ENCODE assay signal across 7 mouse cellular contexts in genomic region chr9:106884306-106884705, GRCm38 (mm10). TPM values are rescaled to one million over a fixed set of nuclear protein-coding genes. Genes with fewer than 3 reads are reported as not detected.
DNase-seq lines count a peak whose midpoint lies in the region; ATAC-seq and TF ChIP-seq lines count a peak whose summit lies in the region.

No protein-coding gene starts in this region.

- H3K4me1 ChIP-seq in lung, embryonic 15.5 days: peaks cover 49% of the 10 kb centered on the region
- H3K4me1 ChIP-seq in cortical plate, adult 2 months (ENCODE audit: control insufficient read depth, insufficient read depth, low read length): peaks cover 3% of the 10 kb centered on the region
- peaks cover 34% of the 10 kb centered on the region for H3K4me1 ChIP-seq in liver, postnatal 0 days (ENCODE audit: insufficient read depth)

- no peak for ATAC-seq in lung, embryonic 15.5 days (ENCODE audit: borderline replicate concordance, extremely low read depth, low FRiP score, low TSS enrichment)
- no peak for ATAC-seq in liver, postnatal 0 days
- no peak for ATAC-seq in granulocyte monocyte progenitor cell, adult 5-6 weeks (replicated peaks; ENCODE audit: poor library complexity, severe bottlenecking)

- H3K4me3 ChIP-seq in lung, embryonic 15.5 days: peak overlapping the region; percentile 77
- peak overlapping the region; percentile 48; the same call in 1 of the 2 replicates for H3K4me3 ChIP-seq in cortical plate, adult 2 months (ENCODE audit: insufficient read depth, low read length)
- H3K4me3 ChIP-seq in liver, postnatal 0 days (ENCODE audit: low read depth, low read length): no peak overlapping the region

- TF ChIP-seq POLR2A in cortical plate, adult 2 months (IDR thresholded peaks at IDR 0.05; ENCODE audit: extremely low read depth, insufficient read depth, low read length): no peak

- H3K36me3 ChIP-seq in lung, embryonic 15.5 days: peaks cover 48% of the 10 kb centered on the region
- H3K36me3 ChIP-seq in liver, postnatal 0 days (replicated peaks; ENCODE audit: insufficient read depth, low read length): peaks cover 37% of the 10 kb centered on the region

- peak overlapping the region; percentile 87; the same call in 1 of the 2 replicates for H3K9ac ChIP-seq in lung, embryonic 15.5 days
- peak overlapping the region; percentile 38; the same call in 1 of the 2 replicates for H3K9ac ChIP-seq in liver, postnatal 0 days (replicated peaks)

- no peak for DNase-seq in lung, postnatal 14 days
- peak; percentile 33 for DNase-seq in forelimb bud, embryonic 11.5 days (ENCODE audit: low read depth, low spot score)
- DNase-seq in liver, postnatal 0 days: peak; percentile 36
- no peak for DNase-seq in T-cell, adult 2 months (ENCODE audit: low spot score)

- no peak overlapping the region for H3K27ac ChIP-seq in lung, embryonic 15.5 days
- H3K27ac ChIP-seq in cortical plate, adult 2 months (ENCODE audit: insufficient read depth, low read length): no peak overlapping the region
- no peak overlapping the region for H3K27ac ChIP-seq in liver, postnatal 0 days (ENCODE audit: low read depth)

- H3K4me2 ChIP-seq in lung, embryonic 15.5 days: peak overlapping the region; percentile 95
- peak overlapping the region; percentile 98 for H3K4me2 ChIP-seq in liver, postnatal 0 days (ENCODE audit: low read depth, low read length)

- 15% methylated on average over 16 of the region's 16 CpGs for WGBS in lung, embryonic 15.5 days
- 68% methylated on average over 16 of the region's 16 CpGs for WGBS in liver, postnatal 0 days (ENCODE audit: insufficient replicate concordance)

- H3K27me3 ChIP-seq in lung, embryonic 15.5 days: no peaks in the 10 kb centered on the region
- H3K27me3 ChIP-seq in liver, postnatal 0 days (ENCODE audit: insufficient read depth, low read length): no peaks in the 10 kb centered on the region

- no peaks in the 10 kb centered on the region for H3K9me3 ChIP-seq in lung, embryonic 15.5 days
- H3K9me3 ChIP-seq in liver, postnatal 0 days (ENCODE audit: low read length): no peaks in the 10 kb centered on the region

- no peak for TF ChIP-seq CTCF in cortical plate, adult 2 months (IDR thresholded peaks at IDR 0.05; ENCODE audit: extremely low read depth, insufficient read depth, low read length)
- no peak for TF ChIP-seq CTCF in liver, postnatal 0 days (IDR thresholded peaks at IDR 0.05; ENCODE audit: low read depth)

- TF ChIP-seq EP300 in liver, postnatal 0 days (IDR thresholded peaks at IDR 0.05; ENCODE audit: low read depth): no peak

RNA-seq across cellular contexts. Expression of gene Rbm15b, which starts 2.9 kb away (rescaled TPM):
- polyA plus RNA-seq in lung, embryonic 15.5 days (2015; fragmentation: Nextera tagmentation; extraction: Ambion mirVana): 10.7 and 11.5 TPM in 2 replicates
- polyA plus RNA-seq in cortical plate, adult 2 months (2012; rRNA removed): 16.2 and 16.6 TPM in 2 replicates
- 1.4 and 2.2 TPM in 2 replicates for polyA plus RNA-seq in liver, postnatal 0 days (2015; fragmentation: Nextera tagmentation; extraction: Ambion mirVana)
- 19.3 and 30.3 TPM in 2 replicates for total RNA-seq in granulocyte monocyte progenitor cell, adult 5-6 weeks (2014; fragmentation: Nextera tagmentation)
- 23.2 and 48.3 TPM in 2 replicates for total RNA-seq in granulocyte monocyte progenitor cell, adult 5-6 weeks (2017)

RNA-seq across cellular contexts. Expression of gene Manf, which starts 7.5 kb away (rescaled TPM):
- polyA plus RNA-seq in lung, embryonic 15.5 days (2015; fragmentation: Nextera tagmentation; extraction: Ambion mirVana): 269 and 298 TPM in 2 replicates
- 54.6 and 59.1 TPM in 2 replicates for polyA plus RNA-seq in cortical plate, adult 2 months (2012; rRNA removed)
- 104 and 139 TPM in 2 replicates for polyA plus RNA-seq in liver, postnatal 0 days (2015; fragmentation: Nextera tagmentation; extraction: Ambion mirVana)
- 393 and 480 TPM in 2 replicates for total RNA-seq in granulocyte monocyte progenitor cell, adult 5-6 weeks (2014; fragmentation: Nextera tagmentation)
- total RNA-seq in granulocyte monocyte progenitor cell, adult 5-6 weeks (2017): 457 and 526 TPM in 2 replicates

Comparison
In these comparisons a context has a peak if more than half of its experiments do, and no peak if none do; other contexts are left out.
1. DNase-seq: peak in forelimb bud, embryonic 11.5 days (single experiment) and liver, postnatal 0 days (single experiment); none in lung, postnatal 14 days (single experiment) and T-cell, adult 2 months (single experiment).